Mouse (Mus musculus): ENCODE measurements around the gene Olfr569.
A peak's percentile ranks its signal among the peaks of the same experiment; 100 is the strongest.

Olfr569 gene

GRCm38 (mm10) chr7:102890782-102891181 is at the start of gene Olfr569:
TSS of gene Olfr569 (minus strand) at chr7:102890882.
- no peak for DNase-seq (ENCODE audit: low read depth, low spot score)

- DNase-seq (ENCODE audit: low read depth, low spot score) = no peak
These were observed 36.4 kb upstream of the Olfr569 start for GRCm38 (mm10) chr7:102927105-102927504.

- no peak for DNase-seq (ENCODE audit: low read depth, low spot score)
These were observed 33.4 kb upstream of the Olfr569 start, which contains the start of gene Olfr572 for GRCm38 (mm10) chr7:102924109-102924508. TSS of gene Olfr572 (plus strand) at chr7:102924409.

- peak; percentile 70 for DNase-seq (ENCODE audit: low read depth, low spot score)
These were observed 28.9 kb upstream of the Olfr569 start for GRCm38 (mm10) chr7:102919632-102920031.

- no peak for DNase-seq (ENCODE audit: low read depth, low spot score)
These were observed 26.6 kb upstream of the Olfr569 start, which contains the start of gene Olfr571 for GRCm38 (mm10) chr7:102917032-102917875. TSS of gene Olfr571 (minus strand) at chr7:102917536.

GRCm38 (mm10) chr7:102916405-102916804 is 25.7 kb upstream of the Olfr569 start:
- DNase-seq (ENCODE audit: low read depth, low spot score) = no peak

GRCm38 (mm10) chr7:102915261-102915660 is 24.6 kb upstream of the Olfr569 start:
- DNase-seq (ENCODE audit: low read depth, low spot score) = no peak

- DNase-seq (ENCODE audit: low read depth, low spot score) = no peak
These were observed 13.9 kb downstream of the Olfr569 start, which contains the start of gene Olfr568 for GRCm38 (mm10) chr7:102876822-102877221. TSS of gene Olfr568 (plus strand) at chr7:102877122.

- DNase-seq (ENCODE audit: low read depth, low spot score) = no peak
These were observed 32.0 kb downstream of the Olfr569 start, which contains the start of gene Olfr566 for GRCm38 (mm10) chr7:102858665-102859064. TSS of gene Olfr566 (minus strand) at chr7:102858765.

- DNase-seq (ENCODE audit: low read depth, low spot score) = no peak
These were observed 34.9 kb downstream of the Olfr569 start for GRCm38 (mm10) chr7:102855807-102856206.

Measured in brain, adult 2 months (tissue).